Mouse (Mus musculus) hindbrain, embryonic 12.5 days (tissue): ENCODE data around the gene Htatsf1. TPM values are rescaled to one million over a fixed set of nuclear protein-coding genes. Genes with fewer than 3 reads are reported as not detected.

Experiments used
- ATAC-seq: fragments of 200-750 bp; cut with Nextera tagmentation; 2 replicates; pipeline ENCODE4 v1.8.0; 2017; ENCODE audit warnings: moderate TSS enrichment; ENCODE audit not compliant: low FRiP score
- H3K27ac ChIP-seq: fragments of 300-500 bp; sonication (generic); 2 replicates; pipeline ENCODE4 v1.5.1; 2016; ENCODE audit warnings: mild to moderate bottlenecking
- H3K27me3 ChIP-seq: fragments of 300-500 bp; sonication (generic); 2 replicates; pipeline ENCODE4 v1.6.1; 2016; ENCODE audit warnings: mild to moderate bottlenecking
- H3K36me3 ChIP-seq: fragments of 300-500 bp; sonication (generic); 2 replicates; pipeline ENCODE4 v1.6.1; 2016; ENCODE audit warnings: mild to moderate bottlenecking
- H3K4me1 ChIP-seq: fragments of 300-500 bp; sonication (generic); 2 replicates; pipeline ENCODE4 v1.6.1; 2016
- H3K4me2 ChIP-seq: fragments of 300-500 bp; sonication (generic); replicated peaks from 2 replicates; pipeline ENCODE4 v1.6.1; 2016; ENCODE audit warnings: mild to moderate bottlenecking
- H3K4me3 ChIP-seq: fragments of 300-500 bp; sonication (generic); 2 replicates; pipeline ENCODE4 v1.5.1; 2016; ENCODE audit warnings: mild to moderate bottlenecking
- H3K9ac ChIP-seq: fragments of 300-500 bp; sonication (generic); 2 replicates; pipeline ENCODE4 v1.6.1; 2016; ENCODE audit warnings: mild to moderate bottlenecking, moderate library complexity
- H3K9me3 ChIP-seq: fragments of 300-500 bp; sonication (generic); replicated peaks from 2 replicates; pipeline ENCODE4 v1.6.1; 2016; ENCODE audit warnings: mild to moderate bottlenecking
- WGBS: fragments of 180-500 bp; shearing (Covaris S2); methylation state at CpG from one replicate; pipeline ENCODE4 v1.1.7; 2016; 5-methylcytosine and 5-hydroxymethylcytosine counted together
- polyA plus RNA-seq: library from polyadenylated mRNA; unstranded; fragments of >200 nt; fragmentation: Nextera tagmentation; extraction: Ambion mirVana; gene quantifications from 2 replicates; pipeline ENCODE4 v1.2.1, GENCODE M21; 2016

The Htatsf1 gene
- polyA plus RNA-seq, result 93.0 and 102 TPM in 2 replicates

DNA sequence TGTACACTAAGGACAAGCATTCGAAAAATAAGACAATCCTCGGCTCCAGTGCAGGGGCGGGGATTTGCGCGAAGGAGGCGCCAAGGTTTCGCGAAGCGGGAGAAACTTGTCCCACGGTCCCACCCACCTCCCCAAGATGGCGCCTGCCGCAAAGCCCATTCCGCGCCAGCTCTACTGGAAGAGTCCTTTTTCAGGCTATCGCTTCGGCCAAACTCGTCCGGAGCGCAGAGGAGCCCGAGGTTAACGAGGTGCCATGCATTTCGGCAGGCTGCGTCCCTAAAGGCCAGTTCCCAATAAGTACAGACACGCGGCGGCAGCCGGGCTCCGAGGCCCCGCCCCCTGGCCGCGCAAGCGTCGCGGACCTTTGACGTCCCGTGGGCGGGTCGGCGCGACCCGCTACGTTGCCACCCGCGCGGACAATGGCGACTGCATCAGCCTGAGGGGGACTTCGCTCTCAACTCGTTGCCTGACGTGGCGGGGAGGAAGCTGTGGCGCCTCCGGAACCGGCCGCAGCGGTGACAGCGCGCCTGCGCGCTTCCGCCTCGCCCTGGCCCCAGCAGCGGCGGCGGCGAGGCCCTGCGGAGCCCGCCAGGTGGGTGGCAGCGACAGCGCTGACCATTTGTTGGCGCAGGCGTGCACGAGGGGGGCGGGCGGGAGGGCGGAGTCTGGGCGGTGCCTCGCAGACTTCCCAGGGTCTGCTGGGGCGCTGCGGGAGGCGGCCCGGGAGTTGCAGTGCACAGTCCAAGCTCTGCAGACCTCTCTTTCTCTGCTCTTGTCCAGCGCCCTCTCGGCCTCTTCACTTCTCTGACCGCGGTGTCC lies at the start of gene Htatsf1:
Gene Htatsf1, plus strand, starts transcription at position 410 of the 819 bp plus-strand sequence.
- peak within 1 kb of the TSS; percentile 65 for H3K9ac ChIP-seq
- H3K27ac ChIP-seq, result peak within 1 kb of the TSS; percentile 94
- 20% methylated on average over 83 of the region's 85 CpGs for WGBS
- no peaks in the 10 kb centered on the region for H3K27me3 ChIP-seq
- peak; percentile 98 for ATAC-seq
- H3K36me3 ChIP-seq, result no peaks in the 10 kb centered on the region
- no peaks in the 10 kb centered on the region for H3K4me1 ChIP-seq
- H3K9me3 ChIP-seq, result no peaks in the 10 kb centered on the region
- H3K4me3 ChIP-seq, result peak within 1 kb of the TSS; percentile 52
- H3K4me2 ChIP-seq, result peak within 1 kb of the TSS; percentile 57

DNA sequence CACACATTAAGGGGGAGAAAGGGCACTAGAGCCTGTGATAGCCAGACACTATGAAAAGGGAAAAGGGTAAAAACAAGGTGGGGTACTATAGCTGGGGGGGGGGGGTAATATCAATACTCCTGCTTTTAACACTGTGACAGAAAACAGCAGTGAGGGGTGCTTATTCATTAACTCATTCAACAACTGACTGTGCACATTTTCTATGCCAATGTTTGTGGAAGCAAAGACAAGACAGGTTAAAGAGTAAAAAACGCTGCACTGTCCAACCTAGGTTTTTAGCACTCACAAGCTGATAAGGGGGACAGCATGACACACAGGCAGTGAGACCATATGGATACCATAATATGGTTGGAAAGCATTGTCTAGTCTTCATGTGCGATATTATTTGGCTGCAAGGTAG lies 40.5 kb upstream of the Htatsf1 start:
- 70% methylated on average over 2 of the region's 2 CpGs for WGBS
- no peak for ATAC-seq

DNA sequence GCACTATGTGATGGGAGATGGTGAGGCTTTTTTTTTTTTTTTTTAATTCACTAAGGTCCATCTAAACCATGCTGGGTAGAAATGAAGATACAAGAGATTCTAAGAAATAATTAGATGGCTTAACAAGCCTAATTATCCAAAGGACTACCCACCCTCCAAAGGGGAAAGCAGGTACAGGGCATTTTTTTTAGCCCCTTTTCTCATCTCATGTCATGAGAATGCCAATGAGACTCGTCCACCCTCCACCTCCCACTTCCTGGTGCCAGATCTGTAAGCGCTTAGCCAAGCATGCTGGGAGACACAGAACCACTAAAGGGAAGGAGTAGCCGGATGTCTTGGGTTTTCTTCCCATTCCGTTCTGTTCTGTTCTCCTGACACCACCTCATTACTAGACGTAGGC lies 10.6 kb upstream of the Htatsf1 start, which contains the start of gene Brs3:
Gene Brs3, plus strand, starts transcription at position 301 of the 400 bp plus-strand sequence.
- Histone ChIP-seq H3K27ac (no peak within 1 kb of the TSS), H3K9ac (no peak within 1 kb of the TSS), H3K4me1 (no peaks in the 10 kb centered on the region), H3K36me3 (no peaks in the 10 kb centered on the region), H3K27me3 (no peaks in the 10 kb centered on the region), H3K9me3 (no peaks in the 10 kb centered on the region), H3K4me3 (no peak within 1 kb of the TSS), H3K4me2 (no peak within 1 kb of the TSS)
- WGBS, result 84% methylated on average over 5 of the region's 5 CpGs
- ATAC-seq, result no peak

More for the DNA sequence above, 40.5 kb upstream of the Htatsf1 start:
- Histone ChIP-seq H3K9me3 (no peaks in the 10 kb centered on the region), H3K4me2 (no peak overlapping the region), H3K27me3 (no peaks in the 10 kb centered on the region), H3K27ac (no peak overlapping the region), H3K4me1 (no peaks in the 10 kb centered on the region), H3K36me3 (no peaks in the 10 kb centered on the region), H3K4me3 (no peak overlapping the region), H3K9ac (no peak overlapping the region)

DNA sequence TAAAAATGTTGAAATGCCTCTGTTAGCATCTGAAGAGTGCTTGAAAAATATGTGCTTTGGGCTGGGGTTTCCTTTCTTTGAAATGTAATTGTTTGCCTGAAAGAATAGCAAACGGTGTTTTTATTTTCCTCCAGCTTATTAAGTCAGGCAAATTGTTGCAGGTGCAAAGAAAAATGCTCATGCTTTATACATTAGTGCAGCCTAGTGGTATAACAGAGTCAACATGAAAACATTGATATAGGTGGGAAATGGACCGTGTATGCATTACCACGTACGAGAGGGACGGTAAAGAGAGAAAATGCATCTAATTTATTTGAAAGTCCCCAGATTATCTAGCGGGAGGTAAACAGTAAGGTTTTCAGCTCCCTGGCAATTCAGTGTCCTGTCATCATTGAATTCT lies 9.5 kb upstream of the Htatsf1 start:
- no peaks in the 10 kb centered on the region for H3K4me1 ChIP-seq
- no peak overlapping the region for H3K4me2 ChIP-seq
- H3K4me3 ChIP-seq, result no peak overlapping the region
- H3K9ac ChIP-seq, result no peak overlapping the region
- no peaks in the 10 kb centered on the region for H3K9me3 ChIP-seq
- no peaks in the 10 kb centered on the region for H3K27me3 ChIP-seq
- no peaks in the 10 kb centered on the region for H3K36me3 ChIP-seq
- 84% methylated on average over 6 of the region's 6 CpGs for WGBS
- no peak for ATAC-seq
- no peak overlapping the region for H3K27ac ChIP-seq

DNA sequence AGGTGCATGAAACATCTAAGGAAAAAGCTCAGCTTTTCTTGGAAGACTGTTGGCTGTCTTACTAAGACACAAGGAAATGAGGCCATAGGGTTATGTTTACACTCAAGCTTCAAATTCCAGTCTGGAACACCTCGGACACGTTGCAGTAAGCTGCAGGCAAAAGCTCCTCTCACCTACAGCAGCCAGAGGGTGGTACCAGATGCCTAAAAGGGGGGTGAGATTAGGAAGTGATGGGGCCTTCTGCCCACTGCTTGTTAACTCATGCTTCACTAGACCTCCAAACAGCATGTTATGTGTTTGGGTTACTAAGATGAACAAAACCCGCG lies 572 bp upstream of the Htatsf1 start:
- H3K36me3 ChIP-seq, result no peaks in the 10 kb centered on the region
- no peaks in the 10 kb centered on the region for H3K27me3 ChIP-seq
- peak overlapping the region; percentile 65 for H3K9ac ChIP-seq
- ATAC-seq, result peak; percentile 72
- peak overlapping the region; percentile 52 for H3K4me3 ChIP-seq
- no peaks in the 10 kb centered on the region for H3K4me1 ChIP-seq
- H3K27ac ChIP-seq, result peak overlapping the region; percentile 94
- 24% methylated on average over 4 of the region's 4 CpGs for whole genome bisulfite sequencing
- peak overlapping the region; percentile 45 for H3K4me2 ChIP-seq
- no peaks in the 10 kb centered on the region for H3K9me3 ChIP-seq

DNA sequence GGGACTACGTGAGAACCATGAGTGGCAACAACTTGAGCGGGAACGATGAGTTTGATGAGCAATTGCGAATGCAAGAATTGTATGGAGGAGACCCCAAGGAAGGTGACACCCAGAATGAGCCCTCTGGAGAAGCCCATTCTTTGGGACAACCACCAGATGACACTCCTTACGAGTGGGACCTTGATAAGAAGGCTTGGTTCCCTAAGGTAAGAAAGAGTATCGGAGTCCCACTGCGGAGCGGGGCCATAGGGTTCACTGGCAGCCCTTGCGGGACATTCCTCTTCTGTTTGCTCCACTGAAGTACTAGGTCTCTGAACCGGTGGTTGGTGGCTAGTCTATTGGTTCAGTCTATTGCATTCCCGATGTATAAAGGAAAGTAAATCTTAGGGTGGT lies 606 bp downstream of the Htatsf1 start:
- 27% methylated on average over 11 of the region's 11 CpGs for WGBS

DNA sequence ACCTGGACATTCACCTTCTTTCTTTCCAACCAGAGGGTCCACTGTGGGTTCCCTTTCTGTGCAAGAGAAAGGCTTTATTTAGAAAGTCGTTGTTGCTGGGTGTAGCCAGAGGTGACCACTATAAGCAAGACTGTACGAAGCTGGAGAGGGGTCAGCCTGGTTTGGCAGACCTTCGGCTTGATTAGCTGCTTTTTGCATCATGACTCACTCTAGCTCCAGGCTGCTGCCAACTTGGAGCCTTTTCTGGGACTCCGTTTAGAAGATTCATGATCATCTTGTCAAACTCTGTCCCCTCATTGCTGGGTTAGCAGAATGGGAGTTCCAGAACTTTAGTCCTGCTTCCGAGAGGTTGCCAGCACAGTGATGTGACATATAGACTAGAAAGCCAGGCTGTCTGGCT lies 28.1 kb downstream of the Htatsf1 start:
- Histone ChIP-seq H3K27me3 (no peaks in the 10 kb centered on the region), H3K4me2 (no peak overlapping the region), H3K36me3 (no peaks in the 10 kb centered on the region), H3K4me3 (no peak overlapping the region), H3K9ac (no peak overlapping the region), H3K9me3 (no peaks in the 10 kb centered on the region), H3K4me1 (no peaks in the 10 kb centered on the region), H3K27ac (no peak overlapping the region)
- 81% methylated on average over 5 of the region's 5 CpGs for WGBS
- no peak for ATAC-seq

More for the DNA sequence above, 606 bp downstream of the Htatsf1 start:
- Histone ChIP-seq H3K27ac (peak overlapping the region; percentile 94; the same call in 1 of the 2 replicates), H3K4me1 (no peaks in the 10 kb centered on the region), H3K9ac (peak overlapping the region; percentile 65), H3K27me3 (no peaks in the 10 kb centered on the region), H3K4me3 (peak overlapping the region; percentile 52), H3K9me3 (no peaks in the 10 kb centered on the region), H3K4me2 (peak overlapping the region; percentile 57), H3K36me3 (no peaks in the 10 kb centered on the region)
- peak; percentile 37; the same call in 1 of the 2 replicates for ATAC-seq

DNA sequence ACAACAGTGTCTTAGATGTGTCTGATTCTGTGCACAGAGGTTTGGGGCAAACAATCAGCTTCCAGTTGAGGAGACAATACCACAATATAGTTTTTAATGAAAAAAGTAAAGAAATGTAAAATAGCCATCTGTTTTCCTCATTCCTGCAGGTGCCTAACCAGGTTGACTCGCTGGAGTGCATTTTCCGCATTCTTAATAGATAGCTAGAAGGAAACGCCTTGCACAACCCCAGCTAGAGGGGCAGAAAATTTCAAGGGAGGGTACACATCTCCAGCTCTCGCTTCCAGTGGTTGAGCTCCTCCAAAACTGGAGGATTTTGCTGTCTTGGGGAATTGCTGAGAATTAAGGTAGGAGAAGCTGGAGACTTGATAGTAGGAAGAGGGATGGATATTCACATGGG lies 34.4 kb downstream of the Htatsf1 start, which contains the start of gene Vgll1:
Gene Vgll1, plus strand, starts transcription at position 301 of the 400 bp plus-strand sequence.
- Histone ChIP-seq H3K36me3 (no peaks in the 10 kb centered on the region), H3K4me2 (no peak within 1 kb of the TSS), H3K4me1 (no peaks in the 10 kb centered on the region), H3K27me3 (no peaks in the 10 kb centered on the region), H3K9me3 (no peaks in the 10 kb centered on the region), H3K4me3 (no peak within 1 kb of the TSS), H3K27ac (no peak within 1 kb of the TSS), H3K9ac (no peak within 1 kb of the TSS)
- ATAC-seq, result no peak
- WGBS, result 92% methylated on average over 4 of the region's 4 CpGs

DNA sequence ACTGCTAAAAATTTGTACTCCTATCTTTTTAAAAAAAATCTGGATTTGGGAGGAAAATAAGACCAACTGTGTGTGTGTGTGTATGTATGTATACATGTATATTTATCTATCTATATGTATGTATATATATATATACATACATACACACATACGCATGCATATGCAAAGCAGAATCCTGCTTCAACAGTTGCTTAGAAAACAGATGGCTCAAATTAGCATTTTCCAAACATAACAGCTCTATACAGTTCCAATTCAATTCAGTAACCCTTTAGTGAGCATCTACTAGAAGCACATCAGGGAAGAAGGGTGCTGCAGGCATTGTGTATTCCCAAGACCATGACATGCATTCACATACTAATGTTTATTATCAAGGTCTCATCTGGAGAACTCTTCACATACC lies 50.0 kb downstream of the Htatsf1 start:
- Histone ChIP-seq H3K9ac (no peak overlapping the region), H3K4me2 (no peak overlapping the region), H3K4me1 (no peaks in the 10 kb centered on the region), H3K27ac (no peak overlapping the region), H3K9me3 (no peaks in the 10 kb centered on the region), H3K27me3 (no peaks in the 10 kb centered on the region), H3K4me3 (no peak overlapping the region), H3K36me3 (no peaks in the 10 kb centered on the region)
- 100% methylated on average over 1 of the region's 1 CpGs for WGBS
- ATAC-seq, result no peak

DNA sequence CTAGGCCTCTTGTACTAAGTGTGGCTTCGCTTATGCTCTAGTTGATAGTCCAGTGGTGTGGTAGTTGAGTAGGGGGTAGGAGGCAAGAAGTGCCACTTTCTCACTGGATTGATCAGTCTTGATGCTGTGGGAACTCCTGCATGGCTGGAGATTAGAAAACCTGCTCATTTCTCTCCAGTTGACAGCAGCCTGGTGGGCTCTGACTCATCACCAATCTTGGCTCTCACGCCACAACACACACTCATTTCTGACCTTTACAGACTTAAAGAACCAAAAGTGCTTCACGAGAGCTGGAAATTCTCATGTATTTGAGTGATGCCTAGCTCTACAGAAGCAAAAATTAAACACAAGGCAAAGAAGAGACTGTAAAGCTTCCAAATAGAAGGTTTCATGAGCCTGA lies 53.6 kb downstream of the Htatsf1 start:
- ATAC-seq, result no peak
- Histone ChIP-seq H3K36me3 (no peaks in the 10 kb centered on the region), H3K4me2 (no peak overlapping the region)

More for the DNA sequence above, 53.6 kb downstream of the Htatsf1 start:
- H3K9ac ChIP-seq, result no peak overlapping the region
- 89% methylated on average over 3 of the region's 3 CpGs for WGBS
- 0 out of 2 replicates have a peak, but pooled peaks cover 3% of the 10 kb centered on the region for H3K9me3 ChIP-seq
- H3K27me3 ChIP-seq, result no peaks in the 10 kb centered on the region
- H3K4me1 ChIP-seq, result no peaks in the 10 kb centered on the region
- no peak overlapping the region for H3K27ac ChIP-seq
- no peak overlapping the region for H3K4me3 ChIP-seq
